Mouse (Mus musculus): ENCODE results near the gene Ccdc40.

The Ccdc40 gene

DNA sequence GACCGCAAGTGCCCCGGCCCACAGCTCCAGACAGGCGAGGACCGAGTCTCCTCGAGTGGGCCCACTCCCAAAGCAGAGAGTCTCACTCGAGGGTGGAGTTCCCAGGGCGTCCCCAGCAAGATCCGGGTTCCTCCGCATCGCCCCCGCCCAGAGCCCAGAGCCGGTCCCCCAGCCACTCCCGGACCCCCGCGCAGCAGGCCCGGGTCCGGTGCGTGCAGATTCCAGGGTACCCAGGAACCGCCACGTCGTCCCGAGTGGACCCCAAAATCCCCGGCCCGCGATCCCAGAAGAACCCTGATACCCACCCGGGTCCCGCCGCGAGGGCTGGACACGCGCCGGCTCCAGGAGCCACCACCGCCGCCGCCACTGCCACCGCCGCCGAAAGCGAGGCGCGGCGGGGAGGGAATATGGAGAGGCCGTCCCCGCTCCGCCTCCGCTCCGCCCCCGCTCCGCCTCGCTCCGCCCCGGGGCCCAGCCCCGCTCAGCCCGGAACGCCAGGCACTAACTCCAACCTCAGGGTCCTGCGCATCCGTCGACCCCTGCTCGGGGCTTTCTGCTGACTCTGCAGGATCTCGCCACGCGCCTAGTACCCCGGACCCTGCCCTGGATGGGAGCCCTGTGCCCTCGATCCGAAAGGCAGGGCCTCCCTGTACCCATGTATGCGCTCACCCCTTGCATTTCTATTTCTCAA lies at the start of gene Ccdc40, which contains the start of gene Tbc1d16:
TSS of gene Ccdc40 (plus strand) at position 482 of the 691 bp plus-strand sequence.
TSS of gene Tbc1d16 (minus strand) at position 409 of the 691 bp plus-strand sequence.
- no peak for DNase-seq (ENCODE audit: low spot score)

DNA sequence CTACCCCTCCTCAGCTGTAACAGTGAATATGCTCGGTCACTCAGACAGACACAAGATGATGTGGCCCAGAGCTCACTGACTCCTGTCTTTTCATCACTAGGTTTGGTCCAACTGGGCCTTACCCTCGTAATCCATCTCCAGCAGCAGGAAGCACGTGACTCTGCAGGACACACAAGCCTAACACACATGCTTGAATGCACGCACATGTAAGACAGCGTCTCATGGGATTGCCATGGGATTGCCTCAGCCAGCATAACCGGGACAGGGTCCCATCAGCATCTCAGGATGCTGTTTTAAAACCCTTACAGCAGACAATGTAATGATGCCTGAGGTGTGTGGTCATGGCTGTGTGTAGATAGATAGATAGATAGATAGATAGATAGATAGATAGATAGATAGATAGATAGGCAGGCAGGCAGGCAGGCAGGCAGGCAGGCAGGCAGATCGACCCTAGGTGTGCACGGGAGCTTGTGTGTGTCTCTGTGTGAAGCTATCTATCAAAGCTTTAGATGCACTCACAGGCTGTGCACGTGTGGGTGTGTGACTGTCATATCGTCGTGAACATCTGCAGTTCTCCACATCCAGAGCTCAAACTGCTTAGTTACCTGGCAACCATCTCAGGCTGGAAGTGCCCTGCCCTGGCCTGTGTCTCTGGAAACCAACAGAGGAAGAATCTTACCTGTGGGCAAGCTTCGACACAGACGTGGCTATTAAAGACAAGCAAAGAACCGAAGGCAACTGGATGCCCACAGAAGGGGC lies 47.4 kb upstream of the Ccdc40 start:
- peak; percentile 40 for DNase-seq (ENCODE audit: low spot score)

- DNase-seq (ENCODE audit: low spot score): no peak
Observed at GRCm38 (mm10) chr11:119181861-119182395, 46.4 kb upstream of the Ccdc40 start.

DNA sequence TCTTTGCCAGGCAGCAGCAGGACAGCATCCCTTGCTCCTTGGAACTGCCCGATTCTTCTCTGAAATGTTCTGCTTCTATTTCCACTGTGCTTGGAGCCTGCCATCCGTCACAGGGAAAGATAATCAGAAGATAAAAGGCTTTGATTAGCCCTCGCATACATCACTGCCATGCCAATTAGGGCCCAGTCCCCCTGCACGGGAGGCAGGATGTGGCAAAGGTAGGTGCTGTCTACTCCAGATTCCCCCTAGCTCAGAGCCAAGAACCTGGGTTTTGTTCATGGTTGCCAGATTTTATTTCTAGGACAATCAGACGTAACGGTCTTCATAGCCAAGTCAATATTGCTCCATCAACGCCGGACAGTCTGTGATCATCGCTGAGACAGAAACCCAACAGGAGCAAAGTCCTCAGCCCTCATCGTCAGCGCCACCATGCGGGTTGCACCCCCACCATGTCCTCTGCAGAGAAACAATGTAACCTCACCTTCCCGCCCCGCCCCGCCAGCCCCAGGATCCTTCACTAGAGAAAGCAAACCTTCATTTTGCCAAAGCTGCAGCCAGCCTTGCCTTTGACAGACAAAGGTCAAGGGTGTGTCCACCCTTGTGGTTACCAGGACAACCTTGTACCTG lies 44.6 kb upstream of the Ccdc40 start:
- DNase-seq (ENCODE audit: low spot score): no peak

DNA sequence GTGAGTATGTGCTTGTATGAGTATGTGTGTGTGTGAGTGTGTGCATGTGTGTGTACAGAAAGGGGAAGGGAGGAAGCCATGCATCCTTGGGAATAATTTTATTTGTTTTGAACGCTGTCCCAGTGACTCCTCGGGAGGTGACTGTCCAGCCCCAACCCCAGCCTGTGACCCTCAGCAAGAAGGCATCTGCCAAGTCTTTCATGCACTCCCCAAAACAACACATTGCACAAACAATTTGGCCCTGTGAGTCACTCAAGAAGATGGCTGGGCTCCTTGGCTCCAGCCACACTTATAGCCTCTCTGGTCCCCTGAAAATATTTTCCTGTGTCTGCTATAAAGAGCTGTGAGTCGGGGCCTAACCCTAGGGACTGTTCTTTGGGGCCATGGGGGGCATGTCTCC lies 42.0 kb upstream of the Ccdc40 start:
- no peak for DNase-seq (ENCODE audit: low spot score)

GRCm38 (mm10) chr11:119186989-119187799 lies 41.2 kb upstream of the Ccdc40 start:
- DNase-seq (ENCODE audit: low spot score): no peak

DNA sequence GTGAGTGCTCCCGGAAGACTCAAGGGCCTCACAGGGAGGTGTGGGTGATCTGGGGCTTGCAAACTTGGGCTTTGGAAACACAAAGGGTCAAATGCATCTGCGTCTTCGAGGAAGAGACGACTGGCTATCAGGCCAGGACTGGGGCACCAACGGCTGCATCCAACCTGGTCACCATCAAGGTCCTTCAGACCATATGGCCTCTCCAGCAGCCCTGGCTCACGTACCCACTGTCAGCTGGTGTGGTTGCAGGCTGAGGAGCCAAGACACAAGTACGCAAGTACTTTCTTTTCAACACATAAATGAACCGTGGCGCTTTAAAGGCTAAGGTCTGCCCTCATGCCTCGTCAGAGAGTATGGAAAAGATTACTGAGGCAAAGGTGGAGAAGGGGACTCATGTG lies 40.6 kb upstream of the Ccdc40 start:
- no peak for DNase-seq (ENCODE audit: low spot score)

DNA sequence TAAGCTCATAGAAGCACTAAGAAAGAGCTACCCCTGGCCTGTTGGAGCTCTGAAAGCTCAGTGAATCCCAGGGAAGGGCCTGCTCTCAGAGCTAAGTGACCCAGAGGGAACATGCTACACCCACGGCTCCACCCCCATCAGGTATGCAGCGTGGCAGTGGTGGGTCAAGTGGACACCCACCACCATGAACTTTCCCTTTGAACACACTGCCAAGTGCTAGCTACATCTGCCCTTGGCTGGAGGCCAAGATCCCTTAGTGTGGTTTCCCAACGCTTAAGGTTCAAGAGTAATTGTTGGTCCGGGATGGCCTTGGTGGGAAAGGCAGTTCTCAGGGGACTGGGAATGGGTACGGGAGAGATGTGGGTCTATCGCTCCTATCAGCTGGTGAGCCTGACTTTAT lies 40.0 kb upstream of the Ccdc40 start:
- no peak for DNase-seq (ENCODE audit: low spot score)

DNA sequence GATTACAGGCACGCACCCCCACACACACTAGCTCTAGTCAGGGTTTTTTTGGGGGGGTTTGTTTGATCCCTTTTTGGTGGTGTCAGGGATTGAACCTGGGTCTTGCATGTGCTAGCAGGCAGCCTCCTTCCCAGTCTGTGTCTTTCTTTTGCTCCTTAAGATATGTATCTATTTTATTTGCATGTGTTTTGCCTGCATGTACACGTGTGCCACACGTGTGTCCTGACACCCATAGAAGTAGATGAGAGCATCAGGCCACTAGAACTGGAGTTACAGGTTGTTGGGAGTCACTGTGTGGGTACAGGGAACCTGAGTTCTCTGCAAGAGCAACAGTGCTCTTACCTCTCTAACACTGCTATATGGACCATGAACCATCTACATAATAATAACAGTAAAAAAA lies 39.1 kb upstream of the Ccdc40 start:
- DNase-seq (ENCODE audit: low spot score): no peak

GRCm38 (mm10) chr11:119190498-119190897 lies 37.9 kb upstream of the Ccdc40 start:
- no peak for DNase-seq (ENCODE audit: low spot score)

DNA sequence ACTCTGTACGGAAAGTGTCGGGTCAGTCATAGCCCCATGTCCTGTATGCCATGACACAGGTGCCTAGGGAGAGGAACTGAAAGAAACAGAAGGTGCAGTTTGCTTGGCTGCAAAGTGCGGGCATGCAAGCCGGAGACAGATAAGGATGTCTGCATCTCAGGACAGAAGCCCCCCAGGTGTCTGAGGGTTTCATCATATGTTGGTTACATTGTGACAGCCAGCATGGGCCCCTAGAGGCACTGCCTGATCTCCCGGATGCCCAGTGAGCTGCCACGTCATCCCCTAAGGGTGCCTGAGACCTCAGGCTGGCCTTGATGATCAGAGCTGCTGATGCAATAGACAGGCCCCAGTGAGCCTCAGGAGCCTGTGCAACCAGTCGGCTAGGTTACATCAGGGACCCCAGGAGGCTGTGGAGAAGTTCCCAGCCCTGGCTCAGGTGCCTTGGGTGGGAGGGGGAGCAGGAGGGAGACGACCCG lies 36.7 kb upstream of the Ccdc40 start:
- DNase-seq (ENCODE audit: low spot score): no peak

- DNase-seq (ENCODE audit: low spot score): no peak
Observed at GRCm38 (mm10) chr11:119192176-119192575, 36.2 kb upstream of the Ccdc40 start.

GRCm38 (mm10) chr11:119192605-119193004 lies 35.8 kb upstream of the Ccdc40 start:
- no peak for DNase-seq (ENCODE audit: low spot score)

- no peak for DNase-seq (ENCODE audit: low spot score)
Observed at GRCm38 (mm10) chr11:119197618-119198563, 30.5 kb upstream of the Ccdc40 start.

- DNase-seq (ENCODE audit: low spot score): peak; percentile 51
Observed at GRCm38 (mm10) chr11:119198564-119199232, 29.7 kb upstream of the Ccdc40 start.

GRCm38 (mm10) chr11:119199233-119199601 lies 29.2 kb upstream of the Ccdc40 start:
- DNase-seq (ENCODE audit: low spot score): no peak

DNA sequence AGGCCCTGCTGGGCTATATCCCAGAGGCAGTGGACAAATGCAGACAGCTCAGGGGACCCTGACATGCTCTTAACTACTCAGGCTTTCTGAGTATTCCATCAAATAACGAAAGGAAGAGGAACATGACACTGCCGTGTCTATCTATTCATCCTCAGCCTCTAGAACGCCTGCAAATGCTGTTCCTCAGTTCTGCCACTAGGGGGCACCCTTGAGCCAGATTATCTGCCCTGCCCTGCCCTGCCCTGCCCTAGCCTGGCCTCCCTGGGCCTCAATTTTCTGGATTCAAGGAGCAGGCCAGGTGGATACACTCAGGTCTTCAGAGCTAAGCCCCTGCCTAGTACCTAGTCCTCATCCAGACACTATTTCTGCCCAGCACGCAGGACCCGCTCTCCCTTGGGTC lies 24.9 kb upstream of the Ccdc40 start:
- DNase-seq (ENCODE audit: low spot score): no peak

- no peak for DNase-seq (ENCODE audit: low spot score)
Observed at GRCm38 (mm10) chr11:119205738-119206137, 22.6 kb upstream of the Ccdc40 start.

- no peak for DNase-seq (ENCODE audit: low spot score)
Observed at GRCm38 (mm10) chr11:119206562-119206961, 21.8 kb upstream of the Ccdc40 start.

DNA sequence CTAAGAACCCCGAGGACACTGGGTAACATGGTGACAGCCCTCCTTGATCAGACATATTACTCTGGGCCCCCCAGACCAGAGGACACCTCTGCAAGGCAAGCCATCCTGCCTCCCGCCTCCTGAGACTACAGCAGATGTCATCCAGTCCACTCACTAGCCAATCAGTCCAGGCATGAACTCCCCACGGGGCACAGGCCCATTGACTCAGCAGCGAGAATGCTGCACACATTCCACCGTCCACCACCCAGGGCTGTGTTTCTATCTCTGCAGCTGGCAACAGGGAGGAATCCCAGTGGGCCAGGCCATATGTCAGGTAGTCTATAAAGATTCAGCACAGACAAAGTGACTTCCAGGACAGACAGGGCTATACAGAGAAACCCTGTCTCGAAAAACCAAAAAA lies 20.4 kb upstream of the Ccdc40 start:
- no peak for DNase-seq (ENCODE audit: low spot score)
